Mouse (Mus musculus) midbrain, embryonic 11.5 days (tissue): ENCODE measurements at regions not wholly inside any gene's neighbourhood (a gene's known extent, or its start where the extent isn't known, plus 50 kb on each side); places are given as distances from the start of the nearest gene placed in this dataset.

Source experiments
- ATAC-seq: fragments of 200-750 bp; cut with Nextera tagmentation; 2 replicates; pipeline ENCODE4 v1.8.0; 2017; ENCODE audit warnings: moderate TSS enrichment, moderate library complexity; ENCODE audit not compliant: low FRiP score
- DNase-seq: peaks from one replicate; pipeline ENCODE4 v3.0.0; 2015; ENCODE audit warnings: low spot score; ENCODE audit errors: missing footprints
- H3K27ac ChIP-seq: fragments of 300-500 bp; sonication (generic); 2 replicates; pipeline ENCODE4 v1.5.1; 2014; ENCODE audit warnings: low read depth, low read length
- H3K27me3 ChIP-seq: fragments of 300-500 bp; sonication (generic); 2 replicates; pipeline ENCODE4 v1.6.1; 2014; ENCODE audit warnings: mild to moderate bottlenecking, low read length, moderate library complexity, mixed read lengths; ENCODE audit not compliant: control insufficient read depth, insufficient read depth
- H3K36me3 ChIP-seq: fragments of 300-500 bp; sonication (generic); 2 replicates; pipeline ENCODE4 v1.6.1; 2014; ENCODE audit warnings: mild to moderate bottlenecking, low read length, moderate library complexity, mixed read lengths; ENCODE audit not compliant: control insufficient read depth, insufficient read depth
- H3K4me1 ChIP-seq: fragments of 300-500 bp; sonication (generic); 2 replicates; pipeline ENCODE4 v1.6.1; 2014; ENCODE audit warnings: low read length; ENCODE audit not compliant: control insufficient read depth, insufficient read depth
- H3K4me2 ChIP-seq: fragments of 300-500 bp; sonication (generic); 2 replicates; pipeline ENCODE4 v1.6.1; 2014; ENCODE audit warnings: mild to moderate bottlenecking, moderate library complexity
- H3K4me3 ChIP-seq: fragments of 300-500 bp; sonication (generic); 2 replicates; pipeline ENCODE4 v1.5.1; 2014; ENCODE audit warnings: low read depth, low read length
- H3K9ac ChIP-seq: fragments of 300-500 bp; sonication (generic); 2 replicates; pipeline ENCODE4 v1.6.1; 2014; ENCODE audit warnings: low read length
- H3K9me3 ChIP-seq: fragments of 300-500 bp; sonication (generic); 2 replicates; pipeline ENCODE4 v1.6.1; 2016; ENCODE audit warnings: low read length; ENCODE audit not compliant: control insufficient read depth
- WGBS: fragments of 180-500 bp; shearing (Covaris S2); extraction: QIAGEN DNeasy Blood & Tissue Kit; methylation state at CpG from one replicate; pipeline ENCODE4 v1.1.7; 2014; 5-methylcytosine and 5-hydroxymethylcytosine counted together

- Histone ChIP-seq H3K4me3 (no peak overlapping the region), H3K27ac (no peak overlapping the region), H3K4me1 (peaks cover 5% of the 10 kb centered on the region; the same call in 1 of the 2 replicates), H3K4me2 (no peak overlapping the region), H3K27me3 (no peaks in the 10 kb centered on the region), H3K9me3 (no peaks in the 10 kb centered on the region), H3K9ac (no peak overlapping the region), H3K36me3 (no peaks in the 10 kb centered on the region)
- WGBS, result 47% methylated on average over 8 of the region's 8 CpGs
- ATAC-seq (no peak), DNase-seq (peak; percentile 86)
These were observed 388.2 kb downstream of the Rps24 start for GRCm38 (mm10) chr14:24875156-24875545.

- Histone ChIP-seq H3K27me3 (no peaks in the 10 kb centered on the region), H3K4me2 (no peak overlapping the region), H3K4me3 (no peak overlapping the region), H3K4me1 (peaks cover 5% of the 10 kb centered on the region; the same call in 1 of the 2 replicates), H3K36me3 (no peaks in the 10 kb centered on the region), H3K9ac (no peak overlapping the region), H3K9me3 (no peaks in the 10 kb centered on the region), H3K27ac (no peak overlapping the region)
- ATAC-seq (no peak), DNase-seq (peak; percentile 79)
- WGBS, result 76% methylated on average over 6 of the region's 6 CpGs
These were observed 389.0 kb downstream of the Rps24 start for GRCm38 (mm10) chr14:24875934-24876333.

DNA sequence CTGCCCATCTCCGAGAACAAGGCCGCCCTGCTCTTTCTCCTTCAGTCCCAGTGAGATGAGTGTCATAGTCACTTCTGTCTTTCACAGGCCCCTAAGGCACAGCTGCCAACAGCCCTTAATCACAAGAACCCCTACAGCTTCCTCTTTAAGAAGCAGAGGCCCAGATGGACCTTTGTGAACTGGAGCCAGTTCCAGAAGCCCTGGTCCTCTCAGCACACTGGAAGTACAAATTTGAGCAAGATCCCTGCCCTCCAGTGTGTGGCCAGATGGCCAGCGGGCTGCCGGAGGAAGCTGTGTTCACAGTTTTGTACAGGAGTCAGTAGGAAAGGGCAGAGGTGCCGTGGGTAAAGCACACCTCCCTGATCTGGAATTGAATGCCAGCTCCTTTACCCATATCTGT is 389.6 kb downstream of the Rps24 start:
- H3K9ac ChIP-seq, result no peak overlapping the region
- WGBS, result 82% methylated on average over 5 of the region's 5 CpGs
- peak; percentile 83 for DNase-seq
- no peaks in the 10 kb centered on the region for H3K9me3 ChIP-seq
- H3K27me3 ChIP-seq, result no peaks in the 10 kb centered on the region
- H3K4me2 ChIP-seq, result no peak overlapping the region
- no peak for ATAC-seq
- H3K36me3 ChIP-seq, result no peaks in the 10 kb centered on the region
- no peak overlapping the region for H3K4me3 ChIP-seq
- H3K4me1 ChIP-seq, result peaks cover 5% of the 10 kb centered on the region; the same call in 1 of the 2 replicates
- no peak overlapping the region for H3K27ac ChIP-seq

GRCm38 (mm10) chr14:24877853-24878252 is 390.9 kb downstream of the Rps24 start:
- no peak overlapping the region for H3K27ac ChIP-seq
- H3K9me3 ChIP-seq, result no peaks in the 10 kb centered on the region
- DNase-seq (peak; percentile 39), ATAC-seq (no peak)
- 91% methylated on average over 3 of the region's 3 CpGs for WGBS
- H3K4me1 ChIP-seq, result peaks cover 5% of the 10 kb centered on the region; the same call in 1 of the 2 replicates
- H3K4me2 ChIP-seq, result no peak overlapping the region
- H3K9ac ChIP-seq, result no peak overlapping the region
- H3K27me3 ChIP-seq, result no peaks in the 10 kb centered on the region
- H3K4me3 ChIP-seq, result no peak overlapping the region
- H3K36me3 ChIP-seq, result no peaks in the 10 kb centered on the region

- no peak overlapping the region for H3K9ac ChIP-seq
- WGBS, result 89% methylated on average over 1 of the region's 1 CpGs
These were observed 399.2 kb downstream of the Rps24 start for GRCm38 (mm10) chr14:24886164-24886563.

DNA sequence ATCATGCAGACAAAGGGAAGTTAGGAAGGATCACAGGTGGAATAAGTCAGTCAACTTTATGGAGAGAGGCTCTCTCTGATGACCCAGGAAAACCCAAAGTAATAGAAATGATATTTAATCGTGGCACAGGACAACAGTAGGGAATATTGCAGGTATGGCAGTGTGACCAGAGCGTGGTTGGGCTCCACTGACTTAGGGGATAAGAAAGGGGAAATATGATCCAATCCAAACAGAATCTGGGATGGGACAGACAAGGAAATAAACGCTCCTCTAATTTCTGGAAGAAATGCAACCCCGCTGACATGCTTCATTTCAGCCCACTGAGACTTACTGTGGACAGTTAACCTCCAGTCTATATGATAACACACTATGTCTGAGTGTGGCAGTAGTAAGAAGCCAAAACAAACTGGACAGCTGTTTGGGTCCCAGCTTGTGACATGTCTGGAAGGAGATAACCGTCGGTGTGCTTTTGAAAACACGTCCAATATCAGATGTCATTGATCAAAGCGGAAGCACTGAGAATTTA is 400.0 kb downstream of the Rps24 start:
- no peaks in the 10 kb centered on the region for H3K4me1 ChIP-seq
- H3K4me2 ChIP-seq, result no peak overlapping the region
- H3K36me3 ChIP-seq, result no peaks in the 10 kb centered on the region
- no peak overlapping the region for H3K27ac ChIP-seq
- ATAC-seq (no peak), DNase-seq (peak; percentile 37)
- no peak overlapping the region for H3K9ac ChIP-seq
- no peaks in the 10 kb centered on the region for H3K27me3 ChIP-seq
- H3K4me3 ChIP-seq, result no peak overlapping the region
- H3K9me3 ChIP-seq, result no peaks in the 10 kb centered on the region
- 84% methylated on average over 8 of the region's 8 CpGs for WGBS

More at GRCm38 (mm10) chr14:24886164-24886563, 399.2 kb downstream of the Rps24 start:
- no peaks in the 10 kb centered on the region for H3K9me3 ChIP-seq
- H3K27me3 ChIP-seq, result no peaks in the 10 kb centered on the region
- ATAC-seq (no peak), DNase-seq (no peak)
- H3K4me2 ChIP-seq, result no peak overlapping the region
- no peaks in the 10 kb centered on the region for H3K36me3 ChIP-seq
- H3K4me3 ChIP-seq, result no peak overlapping the region
- H3K27ac ChIP-seq, result no peak overlapping the region
- H3K4me1 ChIP-seq, result no peaks in the 10 kb centered on the region

GRCm38 (mm10) chr14:24890856-24891255 is 403.9 kb downstream of the Rps24 start:
- 92% methylated on average over 2 of the region's 2 CpGs for WGBS
- Histone ChIP-seq H3K4me3 (no peak overlapping the region), H3K36me3 (no peaks in the 10 kb centered on the region), H3K27ac (no peak overlapping the region), H3K9me3 (no peaks in the 10 kb centered on the region), H3K9ac (no peak overlapping the region), H3K4me2 (no peak overlapping the region), H3K4me1 (no peaks in the 10 kb centered on the region), H3K27me3 (no peaks in the 10 kb centered on the region)
- DNase-seq (no peak), ATAC-seq (no peak)

GRCm38 (mm10) chr14:24895196-24895595 is 408.3 kb downstream of the Rps24 start:
- WGBS, result 76% methylated on average over 1 of the region's 1 CpGs
- DNase-seq, result peak; percentile 75
- no peaks in the 10 kb centered on the region for H3K27me3 ChIP-seq
- H3K4me2 ChIP-seq, result no peak overlapping the region
- no peaks in the 10 kb centered on the region for H3K9me3 ChIP-seq
- no peak overlapping the region for H3K9ac ChIP-seq
- ATAC-seq, result no peak
- H3K4me3 ChIP-seq, result no peak overlapping the region
- no peak overlapping the region for H3K27ac ChIP-seq
- H3K36me3 ChIP-seq, result no peaks in the 10 kb centered on the region
- peaks cover 2% of the 10 kb centered on the region; the same call in 1 of the 2 replicates for H3K4me1 ChIP-seq

DNA sequence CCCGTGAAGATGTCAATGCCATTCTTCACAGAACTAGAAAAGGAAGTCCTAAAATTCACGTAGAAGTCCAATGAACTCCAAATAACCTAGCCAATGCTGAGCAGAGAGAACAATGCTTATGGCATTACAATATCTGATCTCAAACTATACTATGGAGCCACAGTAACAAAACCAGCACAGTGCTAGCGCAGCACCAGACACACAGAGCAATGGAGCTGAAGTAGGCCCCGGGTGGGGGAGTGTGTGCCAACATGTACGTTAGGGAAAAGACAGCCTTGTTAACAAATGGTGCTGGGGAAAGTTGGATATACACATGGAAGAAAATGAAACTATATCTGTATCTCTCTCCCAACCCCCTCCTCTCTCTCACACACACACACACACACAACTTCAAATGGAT is 409.8 kb downstream of the Rps24 start:
- Histone ChIP-seq H3K4me3 (no peak overlapping the region), H3K9ac (no peak overlapping the region), H3K27me3 (no peaks in the 10 kb centered on the region), H3K4me2 (no peak overlapping the region), H3K36me3 (no peaks in the 10 kb centered on the region), H3K9me3 (no peaks in the 10 kb centered on the region), H3K27ac (no peak overlapping the region), H3K4me1 (peaks cover 2% of the 10 kb centered on the region; the same call in 1 of the 2 replicates)
- DNase-seq (peak; percentile 73), ATAC-seq (no peak)
- 92% methylated on average over 5 of the region's 5 CpGs for WGBS
